Mouse (Mus musculus) liver, adult 10 weeks (tissue): Measurements from ENCODE around the gene Serpinb5. TPM values are rescaled to one million over a fixed set of nuclear protein-coding genes. Genes with fewer than 3 reads are reported as not detected.

Experiments
- polyA plus RNA-seq: library from polyadenylated mRNA; stranded (reverse); fragments of 350-450 nt; fragmentation: Illumina TruSeq; extraction: RNeasy Lipid Tissue Mini Kit (QIAGEN cat#74804); gene quantifications from one replicate; pipeline ENCODE4 v1.2.3, GENCODE M21; 2014; ENCODE audit warnings: low read depth, low replicate concordance

Gene Serpinb5
- polyA plus RNA-seq: not detected

DNA sequence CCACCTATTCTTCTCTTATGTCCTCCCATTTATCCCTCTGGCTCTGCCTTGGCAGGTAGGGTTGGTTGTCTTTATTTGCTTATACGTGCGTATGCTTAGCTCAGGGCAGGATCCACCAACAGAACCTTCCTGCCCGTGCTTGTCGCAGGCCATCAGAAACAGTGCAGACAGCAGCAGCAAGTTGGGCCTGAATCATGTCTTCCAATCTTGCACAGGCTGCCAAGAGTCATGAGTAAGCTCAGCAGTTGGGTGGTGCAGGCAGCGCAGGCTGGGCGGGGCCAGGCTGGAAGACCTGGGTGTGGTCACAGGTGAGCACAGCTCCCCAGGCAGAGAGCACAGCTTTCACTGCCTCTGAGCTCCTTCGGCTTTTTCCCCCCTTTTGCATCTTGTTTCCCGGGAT lies at the start of gene Serpinb5:
TSS of gene Serpinb5 (plus strand) at position 327 of the 400 bp plus-strand sequence.

Other genes starting within 250 kb of the Serpinb5 start
- gene Bcl2, start 146.9 kb upstream of the Serpinb5 start, polyA plus RNA-seq: 1.2 TPM
- gene Kdsr, start 101.4 kb upstream of the Serpinb5 start, polyA plus RNA-seq: 11.0 TPM
- gene Vps4b, start 64.4 kb upstream of the Serpinb5 start, polyA plus RNA-seq: 77.2 TPM
- not detected for gene Serpinb12, start 73.3 kb downstream of the Serpinb5 start, polyA plus RNA-seq
- not detected for gene Serpinb13, start 119.8 kb downstream of the Serpinb5 start, polyA plus RNA-seq
- gene Serpinb3a, start 191.1 kb downstream of the Serpinb5 start, polyA plus RNA-seq: not detected
- gene Serpinb3d, start 222.3 kb downstream of the Serpinb5 start, polyA plus RNA-seq: not detected